Mouse (Mus musculus) midbrain, embryonic 14.5 days (tissue): Measurements from ENCODE around the gene Ralbp1. TPM values are rescaled to one million over a fixed set of nuclear protein-coding genes. Genes with fewer than 3 reads are reported as not detected.

Experiments
- ATAC-seq: fragments of 200-750 bp; cut with Nextera tagmentation; 2 replicates; pipeline ENCODE4 v1.8.0; 2017; ENCODE audit warnings: moderate number of reproducible peaks, moderate library complexity; ENCODE audit not compliant: low FRiP score, low TSS enrichment
- DNase-seq: peaks from one replicate; pipeline ENCODE4 v3.0.0-alpha.2; 2015
- H3K27ac ChIP-seq: fragments of 300-500 bp; sonication (generic); replicated peaks from 2 replicates; pipeline ENCODE4 v1.5.1; 2014; ENCODE audit warnings: mild to moderate bottlenecking, low read depth, low read length, moderate library complexity
- H3K27me3 ChIP-seq: fragments of 300-500 bp; sonication (generic); 2 replicates; pipeline ENCODE4 v1.6.1; 2014; ENCODE audit warnings: low read length, control low read depth, mixed read lengths; ENCODE audit not compliant: control insufficient read depth, insufficient read depth
- H3K36me3 ChIP-seq: fragments of 300-500 bp; sonication (generic); 2 replicates; pipeline ENCODE4 v1.6.1; 2014; ENCODE audit warnings: low read length, control low read depth; ENCODE audit not compliant: control insufficient read depth, insufficient read depth
- H3K4me1 ChIP-seq: fragments of 300-500 bp; sonication (generic); 2 replicates; pipeline ENCODE4 v1.6.1; 2014; ENCODE audit warnings: mild to moderate bottlenecking, antibody characterized with exemption, low read length, control low read depth; ENCODE audit not compliant: control insufficient read depth, insufficient read depth
- H3K4me2 ChIP-seq: fragments of 300-500 bp; sonication (generic); 2 replicates; pipeline ENCODE4 v1.6.1; 2014; ENCODE audit warnings: mild to moderate bottlenecking, low read length, moderate library complexity
- H3K4me3 ChIP-seq: fragments of 300-500 bp; sonication (generic); replicated peaks from 2 replicates; pipeline ENCODE4 v1.5.1; 2014; ENCODE audit warnings: low read depth, low read length
- H3K9ac ChIP-seq: fragments of 300-500 bp; sonication (generic); replicated peaks from 2 replicates; pipeline ENCODE4 v1.6.1; 2014; ENCODE audit warnings: mild to moderate bottlenecking, low read length, moderate library complexity
- H3K9me3 ChIP-seq: fragments of 300-500 bp; sonication (generic); 2 replicates; pipeline ENCODE4 v1.6.1; 2016; ENCODE audit warnings: low read length, control low read depth, mixed read lengths; ENCODE audit not compliant: control insufficient read depth
- WGBS: fragments of 180-500 bp; shearing (Covaris S2); extraction: QIAGEN DNeasy Blood & Tissue Kit; methylation state at CpG from one replicate; pipeline ENCODE4 v1.1.7; 2014; 5-methylcytosine and 5-hydroxymethylcytosine counted together
- polyA plus RNA-seq: library from polyadenylated mRNA; unstranded; fragments of >200 nt; fragmentation: Nextera tagmentation; extraction: Ambion mirVana; gene quantifications from 2 replicates; pipeline ENCODE4 v1.2.1, GENCODE M21; 2014

The Ralbp1 gene
- polyA plus RNA-seq, 1 experiment from 2014 or later, result 38.5 TPM

- 94% methylated on average over 4 of the region's 4 CpGs for WGBS
- DNase-seq, result no peak
- Histone ChIP-seq H3K27me3 (no peaks in the 10 kb centered on the region), H3K27ac (no peak overlapping the region), H3K4me2 (no peak overlapping the region), H3K4me1 (no peaks in the 10 kb centered on the region), H3K4me3 (no peak overlapping the region), H3K9me3 (no peaks in the 10 kb centered on the region), H3K9ac (no peak overlapping the region), H3K36me3 (peaks cover 82% of the 10 kb centered on the region)
- no peak for ATAC-seq
These were observed 31.6 kb downstream of the Ralbp1 start for GRCm38 (mm10) chr17:65854006-65854405.

DNA sequence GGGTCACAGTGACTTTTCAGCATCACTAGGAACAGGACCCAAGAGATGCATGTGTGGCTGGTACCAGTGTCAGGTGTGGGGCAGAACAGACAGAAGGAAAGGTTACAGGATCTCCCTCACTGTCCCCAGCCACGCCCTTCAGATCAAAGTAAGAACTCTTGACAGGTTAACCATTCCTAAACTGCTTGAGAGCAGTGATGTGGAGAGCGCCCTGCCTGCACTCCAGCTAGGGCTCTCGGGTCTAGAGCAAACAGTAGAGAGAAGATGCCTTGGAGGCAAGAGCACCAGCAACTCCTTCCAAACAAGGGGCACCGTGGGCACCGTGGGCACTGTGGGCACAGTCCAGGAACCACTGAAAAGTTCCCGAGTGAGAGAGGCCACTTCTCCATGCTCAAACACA is 32.3 kb downstream of the Ralbp1 start:
- no peak overlapping the region for H3K4me2 ChIP-seq
- no peaks in the 10 kb centered on the region for H3K27me3 ChIP-seq
- WGBS, result 95% methylated on average over 6 of the region's 6 CpGs

DNA sequence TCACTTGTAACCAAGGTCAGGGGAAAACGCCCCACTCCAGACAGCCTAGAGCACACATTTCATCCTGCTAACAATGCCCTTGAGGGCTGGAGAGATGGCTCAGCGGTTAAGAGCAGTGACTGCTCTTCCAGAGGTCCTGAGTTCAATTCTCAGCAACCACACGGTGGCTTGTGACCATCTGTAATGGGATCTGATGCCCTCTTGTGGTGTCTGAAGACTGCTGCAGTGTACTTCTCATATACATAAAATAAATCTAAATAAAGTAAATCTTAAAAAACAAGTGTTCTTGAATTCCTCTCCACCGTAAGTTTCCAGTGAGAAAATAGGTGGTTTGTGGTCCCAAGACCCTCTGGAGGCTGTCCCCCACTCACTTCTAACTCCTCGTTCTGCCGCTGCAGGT is 33.8 kb downstream of the Ralbp1 start:
- Histone ChIP-seq H3K4me2 (no peak overlapping the region), H3K4me3 (no peak overlapping the region), H3K9ac (no peak overlapping the region), H3K27me3 (no peaks in the 10 kb centered on the region), H3K4me1 (no peaks in the 10 kb centered on the region), H3K36me3 (peaks cover 74% of the 10 kb centered on the region), H3K27ac (no peak overlapping the region), H3K9me3 (no peaks in the 10 kb centered on the region)
- WGBS, result 93% methylated on average over 6 of the region's 6 CpGs
- ATAC-seq (no peak), DNase-seq (no peak)

More for the DNA sequence above, 32.3 kb downstream of the Ralbp1 start:
- no peak for DNase-seq
- Histone ChIP-seq H3K27ac (no peak overlapping the region), H3K9me3 (no peaks in the 10 kb centered on the region), H3K9ac (no peak overlapping the region), H3K36me3 (peaks cover 81% of the 10 kb centered on the region), H3K4me3 (no peak overlapping the region), H3K4me1 (no peaks in the 10 kb centered on the region)
- ATAC-seq, result no peak

DNA sequence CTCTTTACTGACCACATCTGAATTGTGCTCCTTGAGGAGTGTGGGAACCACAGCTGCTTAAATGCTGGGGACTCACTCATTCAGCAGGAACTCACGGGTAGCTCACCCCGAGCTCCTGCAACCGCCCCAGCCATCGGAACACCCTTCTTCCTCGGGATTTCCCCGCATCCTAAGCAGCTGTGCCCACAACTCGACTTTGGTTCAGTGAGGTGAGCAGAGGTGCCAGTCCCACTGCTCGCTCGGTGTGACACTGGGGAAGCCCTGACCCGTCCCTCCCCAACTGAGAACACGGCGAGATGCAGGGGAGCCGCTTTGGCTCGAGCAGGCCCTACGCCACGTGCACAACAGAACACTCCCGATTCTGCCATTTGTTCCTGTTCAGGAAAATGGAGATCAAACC is 35.1 kb downstream of the Ralbp1 start:
- WGBS, result 91% methylated on average over 17 of the region's 17 CpGs
- no peak for ATAC-seq
- no peak overlapping the region for H3K27ac ChIP-seq

DNA sequence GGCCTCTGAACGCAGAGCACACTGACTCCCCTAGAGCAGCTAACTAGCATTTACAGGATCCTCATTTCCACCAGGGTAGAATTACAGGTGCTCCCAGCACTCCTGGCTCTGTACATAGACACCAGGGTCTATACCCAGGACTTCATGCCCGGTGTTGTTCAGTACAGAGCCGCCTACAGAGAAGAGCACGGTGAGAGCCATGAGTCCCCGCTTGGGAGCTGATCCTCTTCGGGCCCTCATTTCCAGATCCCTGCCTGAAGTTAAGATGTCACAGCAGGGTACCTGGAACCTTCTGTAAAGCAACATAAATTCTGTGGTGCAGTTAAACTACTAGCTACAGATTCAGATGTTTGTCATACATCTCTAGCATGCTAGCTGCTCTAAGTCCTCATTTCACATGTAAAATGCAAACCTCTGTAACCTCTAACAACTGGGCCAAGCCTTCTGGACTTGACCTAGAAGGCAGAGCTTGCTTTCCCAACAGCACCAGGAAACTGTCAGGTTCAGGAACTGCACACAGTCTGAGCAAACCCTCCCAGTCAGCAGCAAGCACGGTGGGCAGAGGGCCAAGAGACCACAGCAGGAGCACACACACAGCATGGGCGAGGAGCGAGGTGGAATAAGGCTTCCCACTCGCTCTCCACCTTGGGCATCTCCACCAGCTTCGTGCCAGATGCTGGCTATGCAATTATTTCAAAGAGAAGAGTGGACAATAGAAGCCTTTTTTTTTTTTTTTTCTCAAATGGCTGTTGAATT is 37.7 kb downstream of the Ralbp1 start:
- Histone ChIP-seq H3K27me3 (no peaks in the 10 kb centered on the region), H3K4me1 (no peaks in the 10 kb centered on the region), H3K4me2 (no peak overlapping the region), H3K27ac (no peak overlapping the region), H3K9ac (no peak overlapping the region), H3K4me3 (no peak overlapping the region), H3K9me3 (no peaks in the 10 kb centered on the region), H3K36me3 (peaks cover 82% of the 10 kb centered on the region)
- 80% methylated on average over 11 of the region's 11 CpGs for WGBS
- DNase-seq, result peak; percentile 55
- ATAC-seq, result no peak

More for the DNA sequence above, 35.1 kb downstream of the Ralbp1 start:
- Histone ChIP-seq H3K9ac (no peak overlapping the region), H3K27me3 (no peaks in the 10 kb centered on the region), H3K9me3 (no peaks in the 10 kb centered on the region), H3K4me1 (no peaks in the 10 kb centered on the region), H3K4me3 (no peak overlapping the region), H3K4me2 (no peak overlapping the region), H3K36me3 (peaks cover 70% of the 10 kb centered on the region)
- no peak for DNase-seq

GRCm38 (mm10) chr17:65845423-65845822 is 40.2 kb downstream of the Ralbp1 start:
- H3K27ac ChIP-seq, result no peak overlapping the region
- no peak overlapping the region for H3K9ac ChIP-seq
- DNase-seq (no peak), ATAC-seq (no peak)
- H3K27me3 ChIP-seq, result no peaks in the 10 kb centered on the region
- H3K36me3 ChIP-seq, result peaks cover 82% of the 10 kb centered on the region
- no peaks in the 10 kb centered on the region for H3K9me3 ChIP-seq
- 91% methylated on average over 6 of the region's 6 CpGs for WGBS
- H3K4me1 ChIP-seq, result no peaks in the 10 kb centered on the region
- H3K4me3 ChIP-seq, result no peak overlapping the region
- H3K4me2 ChIP-seq, result no peak overlapping the region

GRCm38 (mm10) chr17:65842669-65843381 is 42.8 kb downstream of the Ralbp1 start:
- no peak for ATAC-seq
- no peaks in the 10 kb centered on the region for H3K4me1 ChIP-seq
- no peak for DNase-seq
- H3K36me3 ChIP-seq, result peaks cover 82% of the 10 kb centered on the region
- 85% methylated on average over 10 of the region's 10 CpGs for WGBS
- H3K4me2 ChIP-seq, result no peak overlapping the region
- H3K27me3 ChIP-seq, result no peaks in the 10 kb centered on the region
- H3K9ac ChIP-seq, result no peak overlapping the region
- H3K27ac ChIP-seq, result no peak overlapping the region
- no peak overlapping the region for H3K4me3 ChIP-seq
- H3K9me3 ChIP-seq, result no peaks in the 10 kb centered on the region

DNA sequence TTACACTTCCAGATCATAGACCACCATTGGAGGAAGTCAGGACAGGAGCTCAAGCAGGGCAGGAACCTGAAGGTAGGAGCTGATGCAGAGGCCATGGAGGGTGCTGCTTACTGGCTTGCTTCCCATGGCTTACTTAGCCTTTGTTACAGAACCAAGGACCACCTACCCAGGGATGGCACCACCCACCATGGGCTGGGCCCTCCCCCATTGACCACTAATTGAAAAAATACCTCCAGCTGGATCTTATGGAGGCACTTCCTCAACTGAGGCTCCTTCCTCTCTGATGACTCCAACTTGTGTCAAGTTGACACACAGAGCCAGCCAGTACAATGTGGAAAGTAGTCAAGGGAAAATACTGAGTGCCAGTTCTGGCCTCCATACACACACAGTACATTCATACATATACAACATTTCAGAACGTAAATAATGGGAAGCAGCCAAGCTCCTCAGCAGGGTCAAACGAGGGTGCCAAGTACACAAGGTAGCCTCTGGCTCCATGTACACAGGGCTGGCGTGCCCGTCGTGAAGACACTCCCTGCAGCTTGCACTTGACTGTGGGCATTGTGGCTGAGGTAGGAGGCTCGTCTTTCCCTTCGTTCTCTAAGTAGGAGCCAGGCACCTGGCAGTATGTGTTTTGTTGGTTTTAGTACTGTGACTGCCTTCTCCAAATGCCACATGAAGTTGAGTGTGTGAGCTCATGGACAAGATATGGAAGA is 45.9 kb downstream of the Ralbp1 start:
- no peak overlapping the region for H3K4me2 ChIP-seq
- no peak overlapping the region for H3K27ac ChIP-seq
- H3K4me3 ChIP-seq, result no peak overlapping the region
- ATAC-seq (no peak), DNase-seq (no peak)
- H3K9me3 ChIP-seq, result no peaks in the 10 kb centered on the region
- no peaks in the 10 kb centered on the region for H3K27me3 ChIP-seq
- H3K9ac ChIP-seq, result no peak overlapping the region
- peaks cover 97% of the 10 kb centered on the region for H3K36me3 ChIP-seq
- 92% methylated on average over 7 of the region's 7 CpGs for WGBS
- no peaks in the 10 kb centered on the region for H3K4me1 ChIP-seq
